Mouse (Mus musculus): ENCODE data around the gene Opcml.

Opcml gene

DNA sequence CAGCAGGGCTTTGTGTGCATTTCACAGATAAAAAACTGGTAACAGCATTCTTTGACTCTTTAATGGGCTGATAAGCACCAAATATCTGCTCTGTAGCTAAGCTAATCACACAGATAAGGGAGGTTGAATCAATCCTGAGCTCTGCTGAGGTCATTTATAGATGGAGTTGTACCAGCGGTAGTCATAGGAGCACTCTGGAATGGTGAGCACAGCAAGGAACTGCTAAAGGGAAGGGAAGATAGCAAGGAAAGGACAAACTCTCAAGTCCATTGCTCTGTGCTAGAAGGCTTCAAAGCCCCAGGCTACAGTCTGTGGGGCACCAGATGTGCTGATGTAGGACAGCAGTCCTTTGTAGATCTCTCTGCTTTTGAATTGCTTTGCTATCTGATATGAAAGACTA, 529.2 kb downstream of the Opcml start:
- H3K9me3 ChIP-seq (ENCODE audit: low read length): no peaks in the 10 kb centered on the region
- H3K4me3 ChIP-seq (replicated peaks; ENCODE audit: low read length): no peak overlapping the region
- no peaks in the 10 kb centered on the region for H3K4me1 ChIP-seq (replicated peaks; ENCODE audit: low read depth, low read length)
- TF ChIP-seq CTCF (conservative IDR thresholded peaks at IDR 0.05; ENCODE audit: low read length) (no peak), NANOG (IDR thresholded peaks at IDR 0.05; ENCODE audit: borderline replicate concordance, low read length) (no peak), POU5F1 (IDR thresholded peaks at IDR 0.05; ENCODE audit: borderline replicate concordance, low read length) (no peak)
- H3K27me3 ChIP-seq (ENCODE audit: insufficient read depth, low read length): no peaks in the 10 kb centered on the region
- no peaks in the 10 kb centered on the region for H3K36me3 ChIP-seq (ENCODE audit: insufficient read depth, low read length)

DNA sequence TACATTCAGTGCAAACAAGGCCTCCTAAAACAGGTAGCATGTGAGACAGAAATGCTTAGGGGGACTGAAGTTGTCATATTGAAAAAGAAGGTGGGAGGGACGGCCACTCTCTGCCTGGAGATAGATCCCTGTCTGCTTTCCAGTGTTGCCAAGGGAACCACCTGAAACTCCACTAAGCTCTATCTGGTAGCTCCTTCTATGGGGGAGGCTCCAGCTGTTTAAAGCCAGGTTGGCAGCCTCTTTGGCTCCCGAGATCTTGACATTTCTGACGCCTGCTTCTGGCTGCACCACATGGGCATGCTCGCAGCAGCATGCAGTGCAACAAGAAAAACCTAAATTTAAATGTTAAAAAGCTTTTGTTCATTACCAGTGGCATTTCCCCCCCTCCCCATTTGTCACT, 537.4 kb downstream of the Opcml start:
- Histone ChIP-seq H3K9me3 (ENCODE audit: low read length) (no peaks in the 10 kb centered on the region), H3K36me3 (ENCODE audit: insufficient read depth, low read length) (no peaks in the 10 kb centered on the region), H3K27me3 (ENCODE audit: insufficient read depth, low read length) (no peaks in the 10 kb centered on the region), H3K4me3 (replicated peaks; ENCODE audit: low read length) (no peak overlapping the region), H3K4me1 (replicated peaks; ENCODE audit: low read depth, low read length) (no peaks in the 10 kb centered on the region)
- TF ChIP-seq POU5F1 (IDR thresholded peaks at IDR 0.05; ENCODE audit: borderline replicate concordance, low read length) (no peak), NANOG (IDR thresholded peaks at IDR 0.05; ENCODE audit: borderline replicate concordance, low read length) (no peak), CTCF (conservative IDR thresholded peaks at IDR 0.05; ENCODE audit: low read length) (no peak)

DNA sequence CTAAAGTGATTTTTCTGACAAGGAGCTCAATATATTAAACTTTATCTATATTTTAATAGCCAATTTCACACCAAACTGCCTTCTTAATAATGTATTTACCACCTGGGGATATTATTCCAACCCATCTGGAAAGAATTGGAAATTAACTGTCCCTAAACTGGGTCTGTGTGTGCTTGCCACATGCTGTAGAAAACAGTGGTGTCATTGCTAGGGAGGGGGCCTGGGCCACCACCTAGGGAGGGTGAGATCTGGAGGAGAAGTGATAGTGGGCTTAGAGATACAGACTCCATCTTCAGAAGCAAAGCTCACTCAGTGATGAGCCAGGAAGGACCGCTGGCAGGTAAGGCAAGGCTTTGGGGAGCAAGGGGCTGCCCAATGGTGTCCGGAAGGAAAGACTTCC, 537.9 kb downstream of the Opcml start:
- Histone ChIP-seq H3K4me1 (replicated peaks; ENCODE audit: low read depth, low read length) (no peaks in the 10 kb centered on the region), H3K27me3 (ENCODE audit: insufficient read depth, low read length) (no peaks in the 10 kb centered on the region), H3K9me3 (ENCODE audit: low read length) (no peaks in the 10 kb centered on the region), H3K4me3 (replicated peaks; ENCODE audit: low read length) (no peak overlapping the region), H3K36me3 (ENCODE audit: insufficient read depth, low read length) (no peaks in the 10 kb centered on the region)
- TF ChIP-seq CTCF (conservative IDR thresholded peaks at IDR 0.05; ENCODE audit: low read length) (no peak), NANOG (IDR thresholded peaks at IDR 0.05; ENCODE audit: borderline replicate concordance, low read length) (no peak), POU5F1 (IDR thresholded peaks at IDR 0.05; ENCODE audit: borderline replicate concordance, low read length) (no peak)

DNA sequence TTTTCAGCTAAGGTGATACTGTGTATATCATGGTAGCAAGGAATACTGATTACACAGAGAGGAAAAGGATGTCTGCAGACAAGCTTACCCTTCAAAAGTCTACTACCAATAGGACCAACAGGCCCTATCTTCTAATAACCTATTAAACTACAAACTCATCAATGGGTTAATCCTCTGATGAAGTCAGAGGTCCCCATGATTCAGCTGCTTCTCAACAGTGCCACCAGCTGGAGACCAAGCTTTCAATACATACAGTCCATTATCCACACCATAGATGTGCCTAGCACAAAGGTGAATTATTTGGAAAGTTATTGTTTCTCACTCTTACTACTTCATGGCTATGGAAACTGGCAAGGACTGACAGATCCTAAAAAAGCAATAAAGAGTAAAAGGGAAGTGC, 538.9 kb downstream of the Opcml start:
- H3K9me3 ChIP-seq (ENCODE audit: low read length): no peaks in the 10 kb centered on the region
- H3K4me3 ChIP-seq (replicated peaks; ENCODE audit: low read length): no peak overlapping the region
- H3K27me3 ChIP-seq (ENCODE audit: insufficient read depth, low read length): no peaks in the 10 kb centered on the region
- no peak for TF ChIP-seq POU5F1 (IDR thresholded peaks at IDR 0.05; ENCODE audit: borderline replicate concordance, low read length)
- TF ChIP-seq CTCF (conservative IDR thresholded peaks at IDR 0.05; ENCODE audit: low read length): no peak
- TF ChIP-seq NANOG (IDR thresholded peaks at IDR 0.05; ENCODE audit: borderline replicate concordance, low read length): no peak
- no peaks in the 10 kb centered on the region for H3K36me3 ChIP-seq (ENCODE audit: insufficient read depth, low read length)
- H3K4me1 ChIP-seq (replicated peaks; ENCODE audit: low read depth, low read length): no peaks in the 10 kb centered on the region

DNA sequence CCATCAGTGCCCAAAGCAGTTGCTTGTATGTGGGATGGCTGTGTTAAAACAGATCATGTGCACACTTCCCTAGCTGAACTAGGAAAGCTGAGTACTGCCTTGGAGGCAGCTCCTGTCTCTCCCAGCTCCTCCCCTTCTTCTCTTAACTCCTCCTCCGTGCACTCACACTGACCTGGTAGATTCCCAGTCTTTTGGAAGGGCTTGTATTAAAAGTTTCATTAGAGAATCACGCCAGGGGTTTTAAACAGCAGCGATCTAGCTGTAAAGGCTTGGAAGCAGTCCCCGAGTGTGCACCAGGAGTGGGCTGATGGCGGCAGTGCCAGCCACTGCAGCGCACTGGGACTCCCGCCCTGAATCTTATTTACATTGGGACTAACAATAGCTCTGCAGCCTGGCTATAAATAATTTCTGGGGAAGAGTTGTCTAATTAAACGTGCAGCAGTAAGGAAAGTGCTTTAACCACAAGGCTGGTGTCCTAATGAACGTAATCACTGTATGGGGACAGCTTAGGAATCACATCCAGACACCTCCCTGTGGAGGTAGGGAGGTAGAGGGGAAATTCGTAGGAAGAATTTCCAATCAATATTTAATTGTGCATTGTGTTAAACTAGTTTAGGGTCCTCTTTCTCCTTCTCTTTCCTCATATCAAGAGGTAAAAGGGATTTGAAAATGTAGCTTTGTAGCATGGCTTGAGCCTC, 546.1 kb downstream of the Opcml start:
- Histone ChIP-seq H3K4me1 (replicated peaks; ENCODE audit: low read depth, low read length) (no peaks in the 10 kb centered on the region), H3K9me3 (ENCODE audit: low read length) (no peaks in the 10 kb centered on the region), H3K27me3 (ENCODE audit: insufficient read depth, low read length) (no peaks in the 10 kb centered on the region), H3K4me3 (replicated peaks; ENCODE audit: low read length) (no peak overlapping the region), H3K36me3 (ENCODE audit: insufficient read depth, low read length) (no peaks in the 10 kb centered on the region)
- no peak for TF ChIP-seq NANOG (IDR thresholded peaks at IDR 0.05; ENCODE audit: borderline replicate concordance, low read length)

DNA sequence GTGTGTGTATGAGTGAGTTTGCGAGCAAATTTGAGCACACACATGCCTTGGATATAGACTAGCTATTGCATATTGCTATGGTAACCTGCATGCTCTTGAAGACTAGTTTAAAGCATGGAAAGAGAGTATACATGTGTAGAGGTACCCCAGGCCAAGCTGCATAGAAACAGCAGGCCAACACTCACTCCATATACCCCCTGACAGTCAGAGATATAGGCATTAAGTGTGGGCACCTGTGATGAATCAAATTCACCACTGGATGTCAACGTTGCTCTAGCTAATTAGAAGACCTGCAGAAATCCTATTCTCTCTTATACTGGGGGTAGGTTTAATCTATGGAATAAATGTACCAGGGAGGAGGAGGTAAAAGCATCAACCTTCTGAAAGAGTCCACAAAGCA, 547.3 kb downstream of the Opcml start:
- Histone ChIP-seq H3K4me3 (replicated peaks; ENCODE audit: low read length) (no peak overlapping the region), H3K4me1 (replicated peaks; ENCODE audit: low read depth, low read length) (no peaks in the 10 kb centered on the region), H3K27me3 (ENCODE audit: insufficient read depth, low read length) (no peaks in the 10 kb centered on the region), H3K9me3 (ENCODE audit: low read length) (no peaks in the 10 kb centered on the region), H3K36me3 (ENCODE audit: insufficient read depth, low read length) (no peaks in the 10 kb centered on the region)
- TF ChIP-seq POU5F1 (IDR thresholded peaks at IDR 0.05; ENCODE audit: borderline replicate concordance, low read length): no peak
- no peak for TF ChIP-seq CTCF (conservative IDR thresholded peaks at IDR 0.05; ENCODE audit: low read length)
- no peak for TF ChIP-seq NANOG (IDR thresholded peaks at IDR 0.05; ENCODE audit: borderline replicate concordance, low read length)

DNA sequence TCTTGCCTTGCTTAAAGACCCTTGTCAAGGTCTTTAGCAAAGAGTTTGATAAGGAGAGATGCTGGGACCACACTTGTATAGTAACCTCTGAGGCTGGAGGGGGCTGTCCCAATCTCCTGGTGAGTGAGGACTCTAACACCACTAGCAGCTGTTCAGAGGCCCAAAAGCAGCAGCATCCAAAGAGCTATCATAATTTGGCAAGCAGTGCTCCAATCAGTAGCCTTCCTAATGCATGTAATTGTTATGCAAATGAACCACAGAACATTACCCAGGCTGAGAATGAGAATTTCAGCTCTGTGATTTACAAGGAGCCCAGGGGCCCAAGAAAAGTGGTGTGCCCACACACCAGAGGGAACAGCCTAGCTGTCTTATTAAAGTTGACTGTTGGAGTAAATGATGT, 564.4 kb downstream of the Opcml start:
- Histone ChIP-seq H3K4me3 (replicated peaks; ENCODE audit: low read length) (no peak overlapping the region), H3K4me1 (replicated peaks; ENCODE audit: low read depth, low read length) (no peaks in the 10 kb centered on the region), H3K9me3 (ENCODE audit: low read length) (no peaks in the 10 kb centered on the region), H3K36me3 (ENCODE audit: insufficient read depth, low read length) (no peaks in the 10 kb centered on the region), H3K27me3 (ENCODE audit: insufficient read depth, low read length) (no peaks in the 10 kb centered on the region)
- TF ChIP-seq POU5F1 (IDR thresholded peaks at IDR 0.05; ENCODE audit: borderline replicate concordance, low read length) (no peak), CTCF (conservative IDR thresholded peaks at IDR 0.05; ENCODE audit: low read length) (no peak), NANOG (IDR thresholded peaks at IDR 0.05; ENCODE audit: borderline replicate concordance, low read length) (no peak)

DNA sequence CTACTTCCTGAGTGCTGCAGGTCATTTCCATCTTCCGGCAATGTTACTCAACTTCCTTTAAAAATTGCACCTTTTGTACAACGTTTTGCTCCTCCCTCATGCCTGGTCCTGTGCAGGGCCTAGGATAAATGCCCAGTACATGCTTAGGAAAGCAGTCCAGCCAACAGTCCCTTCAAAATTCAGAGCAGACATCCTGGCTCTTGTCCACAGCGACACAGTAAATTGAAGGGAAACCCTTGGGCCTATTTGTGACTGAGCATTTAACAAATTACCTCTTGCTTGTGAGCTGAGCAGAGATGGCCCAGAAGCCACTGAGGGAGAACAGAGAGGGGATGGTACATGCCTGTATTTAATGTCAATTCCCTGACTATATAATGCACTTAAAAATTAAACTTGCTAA, 567.4 kb downstream of the Opcml start:
- Histone ChIP-seq H3K9me3 (ENCODE audit: low read length) (no peaks in the 10 kb centered on the region), H3K4me1 (replicated peaks; ENCODE audit: low read depth, low read length) (no peaks in the 10 kb centered on the region), H3K27me3 (ENCODE audit: insufficient read depth, low read length) (no peaks in the 10 kb centered on the region), H3K36me3 (ENCODE audit: insufficient read depth, low read length) (no peaks in the 10 kb centered on the region), H3K4me3 (replicated peaks; ENCODE audit: low read length) (no peak overlapping the region)
- no peak for TF ChIP-seq NANOG (IDR thresholded peaks at IDR 0.05; ENCODE audit: borderline replicate concordance, low read length)
- TF ChIP-seq POU5F1 (IDR thresholded peaks at IDR 0.05; ENCODE audit: borderline replicate concordance, low read length): no peak
- no peak for TF ChIP-seq CTCF (conservative IDR thresholded peaks at IDR 0.05; ENCODE audit: low read length)

DNA sequence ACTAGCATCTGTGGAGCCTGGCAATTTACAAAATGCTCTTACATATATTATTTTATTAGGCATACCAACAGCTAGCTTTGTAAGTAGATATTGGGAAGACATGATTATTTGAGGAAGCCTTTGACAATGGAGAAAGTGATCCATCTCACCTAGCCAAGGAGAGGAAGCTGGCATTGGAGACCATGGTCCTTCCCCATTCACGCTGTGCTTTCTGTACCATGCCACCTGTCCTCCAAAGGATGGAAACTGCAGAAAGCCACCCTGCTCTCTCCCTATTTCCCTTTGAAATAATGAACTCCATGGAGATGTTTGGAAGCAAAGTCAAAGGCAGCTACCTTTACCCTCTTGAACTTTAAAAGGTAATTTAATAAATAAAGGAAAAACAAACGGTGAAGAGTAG, 570.1 kb downstream of the Opcml start:
- Histone ChIP-seq H3K27me3 (ENCODE audit: insufficient read depth, low read length) (no peaks in the 10 kb centered on the region), H3K36me3 (ENCODE audit: insufficient read depth, low read length) (no peaks in the 10 kb centered on the region), H3K4me3 (replicated peaks; ENCODE audit: low read length) (no peak overlapping the region), H3K4me1 (replicated peaks; ENCODE audit: low read depth, low read length) (no peaks in the 10 kb centered on the region), H3K9me3 (ENCODE audit: low read length) (no peaks in the 10 kb centered on the region)
- TF ChIP-seq NANOG (IDR thresholded peaks at IDR 0.05; ENCODE audit: borderline replicate concordance, low read length) (no peak), POU5F1 (IDR thresholded peaks at IDR 0.05; ENCODE audit: borderline replicate concordance, low read length) (no peak), CTCF (conservative IDR thresholded peaks at IDR 0.05; ENCODE audit: low read length) (no peak)
